Mouse (Mus musculus) liver, postnatal 0 days (tissue): ENCODE data around the gene Spsb2.

Experiments used
- CTCF ChIP-seq: sonication (generic); IDR thresholded peaks from 2 replicates; pipeline ENCODE4 v1.5.1; 2016; ENCODE audit warnings: antibody characterized with exemption, low read depth
- EP300 ChIP-seq: IDR thresholded peaks from 2 replicates; pipeline ENCODE4 v1.6.1; 2016; ENCODE audit warnings: antibody characterized with exemption, low read depth, mild to moderate bottlenecking

DNA sequence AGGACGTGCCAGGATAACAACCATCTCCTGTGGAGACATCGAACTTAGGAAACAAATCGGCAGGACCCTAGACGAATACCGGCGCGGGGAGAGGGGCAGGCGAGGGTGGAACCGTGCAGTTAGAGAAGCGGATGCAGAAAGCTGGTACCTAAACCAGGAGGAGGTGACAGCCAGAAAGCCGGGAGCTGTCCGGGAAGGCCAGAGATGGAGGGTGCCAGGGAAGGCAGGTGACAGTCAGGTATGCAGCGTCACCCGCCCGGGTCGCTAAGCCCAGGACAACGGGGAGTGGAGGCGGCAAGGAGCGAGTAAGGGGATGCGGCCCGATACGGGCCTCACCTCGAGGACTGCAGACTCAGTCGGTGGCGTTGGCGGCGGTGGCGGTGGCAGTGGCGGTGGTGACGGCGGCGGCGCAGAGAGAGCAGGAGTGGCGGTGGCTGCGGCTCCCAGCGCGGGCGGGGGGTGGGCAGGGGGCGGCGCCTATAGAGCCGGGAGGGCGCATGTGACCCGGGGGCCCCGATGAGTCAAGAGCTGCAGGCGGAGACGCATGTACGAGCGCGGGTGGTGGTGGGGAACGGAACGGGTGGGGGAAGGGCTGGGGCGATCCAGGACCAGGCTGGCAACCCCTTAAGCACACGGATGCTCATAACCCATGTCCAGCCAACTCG is 39.2 kb upstream of the Spsb2 start, which contains the start of gene Eno2:
- TF ChIP-seq CTCF (no peak), EP300 (no peak)
